8 mouse cellular contexts compared by ENCODE assay signal in the genomic region with DNA sequence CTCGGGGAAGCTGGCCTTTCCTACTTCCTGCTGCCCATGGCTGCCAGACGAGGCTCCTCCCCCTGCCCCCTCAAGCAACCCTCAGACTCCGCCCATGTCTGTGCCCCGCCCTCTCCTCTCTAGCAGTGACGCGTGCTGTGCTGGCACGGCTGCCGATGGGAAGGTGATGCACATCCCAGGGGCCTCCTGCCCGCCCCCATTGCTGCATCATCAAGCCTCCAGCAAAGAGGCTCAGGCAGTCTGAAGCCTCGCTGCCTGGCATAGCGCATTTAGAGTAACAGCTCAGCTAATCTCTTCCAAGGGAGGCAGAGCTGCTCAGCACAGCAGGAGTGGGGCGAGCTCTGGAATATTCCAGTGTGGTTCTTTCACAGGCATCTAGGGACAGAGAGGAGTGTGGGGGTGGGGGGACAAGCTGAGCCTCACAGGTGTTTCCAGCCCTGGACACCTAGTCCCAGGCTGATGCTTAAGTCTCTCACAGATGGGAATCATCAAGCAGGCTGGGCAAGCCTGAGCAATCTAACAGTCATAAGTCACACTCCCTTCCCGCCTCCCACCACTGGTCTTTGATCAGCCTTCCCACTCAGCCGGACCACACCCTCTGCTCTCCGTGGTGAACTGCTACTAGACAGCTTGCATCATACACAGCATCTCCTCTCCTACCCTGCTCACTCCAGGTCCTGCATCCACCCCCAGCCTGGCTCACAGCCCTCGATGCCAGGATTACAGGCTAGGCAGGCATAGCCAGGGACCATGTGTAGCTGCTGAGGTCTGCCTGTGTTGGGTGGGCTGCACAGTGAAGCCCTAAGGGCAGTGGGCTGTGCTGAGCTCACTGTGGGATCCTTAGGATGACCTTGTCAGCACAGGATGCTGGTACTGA. TPM values are rescaled to one million over a fixed set of nuclear protein-coding genes. Genes with fewer than 3 reads are reported as not detected.
DNase-seq lines count a peak whose midpoint lies in the region; ATAC-seq and TF ChIP-seq lines count a peak whose summit lies in the region.
"Not testable (repeated sequence)": the region's sequence is repeated elsewhere in the genome, so short reads cannot be mapped to it uniquely, and the experiment has no call there.

No protein-coding gene starts in this region.

- ATAC-seq in heart, embryonic 12.5 days (ENCODE audit: insufficient number of reproducible peaks, low FRiP score): peak; percentile 98
- ATAC-seq in kidney, embryonic 16.5 days (ENCODE audit: low FRiP score, low TSS enrichment): peak; percentile 91

- not testable (repeated sequence) for H3K79me2 ChIP-seq in liver, adult 2 months (ENCODE audit: control insufficient read depth, insufficient read depth, low read length)

- peaks cover 68% of the 10 kb centered on the region for H3K4me1 ChIP-seq in erythroblast, embryonic 14.5 days (ENCODE audit: control insufficient read depth)
- not testable (repeated sequence) for H3K4me1 ChIP-seq in heart, embryonic 12.5 days (replicated peaks); liver, adult 2 months (ENCODE audit: control insufficient read depth, insufficient read depth, low read length)
- peaks cover 15% of the 10 kb centered on the region for H3K4me1 ChIP-seq in kidney, embryonic 16.5 days (ENCODE audit: insufficient read depth, low read length)

- not testable (repeated sequence) for H3K27me3 ChIP-seq in erythroblast, embryonic 14.5 days (ENCODE audit: control insufficient read depth); heart, embryonic 12.5 days (replicated peaks); kidney, embryonic 16.5 days (ENCODE audit: insufficient read depth, low read length); liver, adult 2 months (ENCODE audit: control insufficient read depth, insufficient read depth, low read length)

- H3K9me3 ChIP-seq in erythroblast, embryonic 14.5 days (ENCODE audit: control insufficient read depth, low read length): peaks cover 18% of the 10 kb centered on the region
- H3K9me3 ChIP-seq in heart, embryonic 12.5 days (replicated peaks); kidney, embryonic 16.5 days (ENCODE audit: low read length): not testable (repeated sequence)

- not testable (repeated sequence) for TF ChIP-seq POLR2A in liver, adult 2 months (IDR thresholded peaks at IDR 0.05; ENCODE audit: extremely low read depth, insufficient read depth, low read length)

- peak overlapping the region; percentile 68 for H3K4me2 ChIP-seq in heart, embryonic 12.5 days
- peak overlapping the region; percentile 62 for H3K4me2 ChIP-seq in kidney, embryonic 16.5 days (replicated peaks; ENCODE audit: low read depth, low read length)

- H3K27ac ChIP-seq in heart, embryonic 12.5 days (ENCODE audit: poor library complexity, severe bottlenecking): peak overlapping the region; percentile 27; the same call in 1 of the 2 replicates
- H3K27ac ChIP-seq in kidney, embryonic 16.5 days (ENCODE audit: low read length): peak overlapping the region; percentile 76
- H3K27ac ChIP-seq in liver, adult 2 months (replicated peaks; ENCODE audit: insufficient read depth, low read depth, low read length): not testable (repeated sequence)

- peak overlapping the region; percentile 65 for H3K4me3 ChIP-seq in erythroblast, embryonic 14.5 days (replicated peaks)
- peak overlapping the region; percentile 39 for H3K4me3 ChIP-seq in heart, embryonic 12.5 days
- peak overlapping the region; percentile 42 for H3K4me3 ChIP-seq in kidney, embryonic 16.5 days (ENCODE audit: low read length)
- H3K4me3 ChIP-seq in liver, adult 2 months (ENCODE audit: insufficient read depth, low read depth, low read length): peak overlapping the region; percentile 28

- DNase-seq in 3T3-L1 (ENCODE audit: low read depth, low spot score): peak; percentile 97
- DNase-seq in adrenal gland, postnatal 4 days (ENCODE audit: low spot score in 2 of 2): peak; percentile 43 to 49
- DNase-seq in liver, adult 2 months (ENCODE audit: extremely low read depth, low read depth, low spot score): peak; percentile 15
- peak; percentile 33 to 68 for DNase-seq in monocyte, adult 2 months (ENCODE audit: low read depth in 1 of 2, low spot score in 2 of 2)
- DNase-seq in spleen, postnatal 14 days (ENCODE audit: low spot score in 2 of 2): peak; percentile 82 to 86

- H3K36me3 ChIP-seq in erythroblast, embryonic 14.5 days (ENCODE audit: control insufficient read depth): peaks cover 11% of the 10 kb centered on the region
- H3K36me3 ChIP-seq in heart, embryonic 12.5 days; kidney, embryonic 16.5 days (ENCODE audit: insufficient read depth, low read length); liver, adult 2 months (ENCODE audit: control insufficient read depth, insufficient read depth, low read length): not testable (repeated sequence)

- 0 out of 2 replicates have a peak overlapping the region, but pooled peaks have one; percentile 45 for H3K9ac ChIP-seq in heart, embryonic 12.5 days
- H3K9ac ChIP-seq in kidney, embryonic 16.5 days (replicated peaks; ENCODE audit: low read length): peak overlapping the region; percentile 69
- not testable (repeated sequence) for H3K9ac ChIP-seq in liver, adult 2 months (ENCODE audit: low read depth, low read length)

- TF ChIP-seq CTCF in liver, adult 2 months (IDR thresholded peaks at IDR 0.05; ENCODE audit: low read depth, low read length): not testable (repeated sequence)

- 12% methylated on average over 16 of the region's 16 CpGs for WGBS in heart, embryonic 12.5 days
- 3% methylated on average over 13 of the region's 16 CpGs for WGBS in kidney, embryonic 16.5 days
- 5% methylated on average over 16 of the region's 16 CpGs for WGBS in liver, adult 2 months

RNA-seq across cellular contexts. Expression of a gene that starts 55.5 kb away (rescaled TPM):
- 1 to 10 TPM; 1.9 TPM for total RNA-seq in adrenal gland, postnatal 4 days (2021)
- polyA plus RNA-seq in erythroblast, embryonic 14.5 days (2012): not detected in 2 replicates
- polyA plus RNA-seq in heart, embryonic 12.5 days (2016; fragmentation: Nextera tagmentation; extraction: Ambion mirVana): 0.41 and 0.60 TPM in 2 replicates
- 0.95 and 0.99 TPM in 2 replicates for polyA plus RNA-seq in kidney, embryonic 16.5 days (2015; fragmentation: Nextera tagmentation; extraction: Ambion mirVana)
- 0.13 and 0.46 TPM in 2 replicates for total RNA-seq in liver, adult 2 months (2014; rRNA removed)
- 0.12 and 0.18 TPM in 2 replicates for polyA plus RNA-seq in liver, adult 2 months (2012; rRNA removed)

RNA-seq across cellular contexts. Expression of a gene that starts 55.7 kb away (rescaled TPM):
- total RNA-seq in adrenal gland, postnatal 4 days (2021): 10 to 100 TPM; 29.2 to 35.3 TPM
- 2.1 and 2.3 TPM in 2 replicates for polyA plus RNA-seq in erythroblast, embryonic 14.5 days (2012)
- 39.9 and 44.1 TPM in 2 replicates for polyA plus RNA-seq in heart, embryonic 12.5 days (2016; fragmentation: Nextera tagmentation; extraction: Ambion mirVana)
- polyA plus RNA-seq in kidney, embryonic 16.5 days (2015; fragmentation: Nextera tagmentation; extraction: Ambion mirVana): 51.4 and 71.6 TPM in 2 replicates
- total RNA-seq in liver, adult 2 months (2014; rRNA removed): 4.8 and 5.7 TPM in 2 replicates
- polyA plus RNA-seq in liver, adult 2 months (2012; rRNA removed): 3.6 and 5.9 TPM in 2 replicates

Comparison
In these comparisons a context has a peak if more than half of its experiments do, and no peak if none do; other contexts are left out.
1. DNase-seq: peak in every context shown above with its lines; median percentile 97 in 3T3-L1; 84 in spleen, postnatal 14 days; 50 in monocyte, adult 2 months; 46 in adrenal gland, postnatal 4 days; 15 in liver, adult 2 months.